Mouse (Mus musculus) macrophage (primary cell): ENCODE results near the gene Aox3. TPM values are rescaled to one million over a fixed set of nuclear protein-coding genes. Genes with fewer than 3 reads are reported as not detected.

ENCODE experiments used
- H3K27ac ChIP-seq: fragments of 350-480 bp; formaldehyde crosslinking; 2 replicates; pipeline ENCODE4 v1.9.0; 2021
- H3K36me3 ChIP-seq: fragments of 350-480 bp; formaldehyde crosslinking; 2 replicates; pipeline ENCODE4 v1.9.0; 2021; ENCODE audit errors: inconsistent target
- H3K4me3 ChIP-seq: fragments of 350-480 bp; formaldehyde crosslinking; 2 replicates; pipeline ENCODE4 v1.9.0; 2021; ENCODE audit errors: inconsistent target
- H3K79me2 ChIP-seq: fragments of 350-480 bp; formaldehyde crosslinking; 2 replicates; pipeline ENCODE4 v1.9.0; 2021; ENCODE audit errors: inconsistent target
- WGBS: methylation state at CpG from one replicate; pipeline ENCODE4 v1.1.7; 2026; ENCODE audit warnings: inconsistent platforms; ENCODE audit not compliant: missing documents; 5-methylcytosine and 5-hydroxymethylcytosine counted together
- polyA plus RNA-seq: library from polyadenylated mRNA; stranded (reverse); fragments of 250-400 nt; gene quantifications from 3 replicates; pipeline ENCODE4 v1.2.4, GENCODE M21; 2018; ENCODE audit warnings: inconsistent platforms
- total RNA-seq, 78 experiments: library from RNA; depleted of rRNA; stranded (reverse); fragments of 250-400 nt; gene quantifications; 1 replicate in 9 of 78; 2 replicates in 24 of 78; 3 replicates in 43 of 78; 4 replicates in 2 of 78; pipeline ENCODE4 v1.2.4; 2018; ENCODE audit warnings: inconsistent platforms in 56 of 78

The Aox3 gene
- total RNA-seq (2018; cell fraction: chromatin; rRNA removed), result not detected
- total RNA-seq (2018; cell fraction: cytosol; rRNA removed), result not detected
- not detected for total RNA-seq (2018; cell fraction: nucleus; rRNA removed)
- not detected in 3 replicates for polyA plus RNA-seq

DNA sequence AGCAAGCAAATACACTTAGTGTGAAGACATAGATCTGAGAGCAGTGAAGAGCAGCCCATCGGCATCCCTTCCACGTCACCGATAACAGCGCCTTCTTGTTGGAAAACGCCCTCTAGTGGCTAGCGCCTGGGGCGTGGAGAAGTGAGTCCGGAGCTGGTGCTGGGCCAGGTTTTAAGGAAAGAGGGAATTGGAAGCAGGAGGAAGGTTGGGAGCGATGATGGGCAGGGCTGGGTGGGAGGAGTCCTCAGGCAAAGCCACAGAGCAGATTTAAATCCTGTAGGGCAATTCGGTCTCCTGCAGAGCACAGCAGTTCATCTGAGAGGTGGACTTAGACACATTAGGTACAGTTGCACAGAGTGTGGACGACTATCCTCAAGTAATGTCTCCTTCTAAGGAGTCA, at the start of gene Aox3:
TSS of gene Aox3 (plus strand) at position 251 of the 400 bp plus-strand sequence.
- Histone ChIP-seq H3K4me3 (no peak within 1 kb of the TSS), H3K79me2 (no peaks in the 10 kb centered on the region), H3K36me3 (no peaks in the 10 kb centered on the region), H3K27ac (no peak within 1 kb of the TSS)
- WGBS, result 26% methylated on average over 11 of the region's 11 CpGs

DNA sequence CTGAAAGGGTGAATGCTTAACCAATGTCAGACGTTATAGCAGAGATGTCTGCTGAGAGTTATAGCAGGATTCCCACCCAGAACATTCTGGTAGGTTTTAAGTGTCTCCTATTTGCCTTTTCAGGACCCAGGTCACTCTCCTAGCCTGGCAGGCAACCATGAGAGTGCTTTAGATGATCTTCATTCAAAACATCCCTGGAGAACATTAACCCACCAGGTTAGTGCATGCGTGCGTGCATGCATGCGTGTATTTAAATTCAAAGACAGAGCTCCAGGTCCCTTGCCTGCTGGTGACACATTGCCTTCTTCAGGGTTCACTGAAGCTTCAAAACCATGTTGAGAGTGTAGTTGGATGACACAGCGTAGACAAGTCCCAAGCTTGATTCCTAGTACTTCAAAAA, 47.8 kb upstream of the Aox3 start:
- Histone ChIP-seq H3K27ac (no peak overlapping the region), H3K4me3 (no peak overlapping the region), H3K36me3 (no peaks in the 10 kb centered on the region), H3K79me2 (no peaks in the 10 kb centered on the region)
- 88% methylated on average over 5 of the region's 5 CpGs for WGBS

DNA sequence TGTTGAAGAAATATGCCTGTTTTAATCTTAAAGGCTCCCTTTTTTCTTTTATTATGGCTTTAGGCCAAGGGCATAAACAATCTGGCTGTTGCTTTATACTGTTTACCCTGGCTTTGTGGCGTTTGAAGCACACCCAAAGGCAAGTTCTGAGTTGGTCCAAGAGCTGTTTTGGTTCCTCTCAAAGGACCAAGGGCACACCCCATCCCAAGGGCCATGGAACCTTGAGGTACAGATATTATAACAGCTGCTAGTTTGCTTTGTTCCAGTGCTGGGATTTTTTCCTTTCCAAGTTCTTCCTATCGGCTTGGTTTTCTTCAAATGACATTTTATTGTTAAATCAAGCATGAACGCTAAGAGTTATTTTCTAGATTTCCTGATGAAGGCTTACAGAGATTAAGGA, 47.3 kb upstream of the Aox3 start:
- Histone ChIP-seq H3K36me3 (no peaks in the 10 kb centered on the region), H3K79me2 (no peaks in the 10 kb centered on the region), H3K4me3 (no peak overlapping the region), H3K27ac (no peak overlapping the region)
- 93% methylated on average over 3 of the region's 3 CpGs for WGBS

DNA sequence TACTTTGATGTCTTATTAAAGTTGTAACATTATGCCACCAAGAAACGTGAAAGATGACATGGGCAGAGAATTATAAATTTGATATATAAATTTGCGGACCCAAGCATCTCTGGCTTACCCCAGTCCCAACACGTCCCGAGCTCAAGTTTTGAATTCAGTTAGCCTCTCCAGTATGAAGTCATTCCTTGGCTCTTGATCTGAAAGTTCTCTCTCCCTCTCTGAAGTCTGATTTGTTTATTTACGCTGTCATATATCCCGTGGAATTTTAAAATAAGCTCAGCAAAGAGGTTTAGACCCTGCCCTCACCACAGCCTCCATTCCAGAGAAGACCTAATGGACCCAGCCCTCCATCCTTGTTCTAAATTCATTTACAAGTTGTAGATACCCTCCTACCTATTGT, 43.7 kb upstream of the Aox3 start:
- WGBS, result 85% methylated on average over 4 of the region's 6 CpGs
- Histone ChIP-seq H3K4me3 (no peak overlapping the region), H3K27ac (no peak overlapping the region), H3K36me3 (no peaks in the 10 kb centered on the region), H3K79me2 (no peaks in the 10 kb centered on the region)

DNA sequence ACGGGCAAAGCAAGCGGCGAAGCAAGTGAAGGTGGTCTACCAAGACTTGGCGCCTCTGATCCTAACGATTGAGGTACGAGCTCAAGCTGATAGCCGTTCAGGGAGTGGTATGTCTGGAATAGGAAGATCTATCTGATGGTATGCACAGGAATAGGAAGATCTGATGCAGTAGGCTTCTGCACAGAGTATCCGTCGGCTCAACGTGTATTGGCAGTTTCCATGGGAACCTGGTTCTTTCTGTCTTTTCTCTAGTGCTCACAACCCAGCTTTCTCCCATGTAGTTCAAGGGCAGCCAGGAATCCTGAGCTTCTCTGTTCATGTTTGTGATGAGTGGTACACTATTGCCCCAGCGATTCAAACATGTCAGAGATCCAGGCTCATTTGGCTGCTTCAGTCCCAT, 42.8 kb upstream of the Aox3 start:
- H3K27ac ChIP-seq, result no peak overlapping the region
- WGBS, result 95% methylated on average over 11 of the region's 11 CpGs
- no peaks in the 10 kb centered on the region for H3K79me2 ChIP-seq
- no peaks in the 10 kb centered on the region for H3K36me3 ChIP-seq
- H3K4me3 ChIP-seq, result no peak overlapping the region

DNA sequence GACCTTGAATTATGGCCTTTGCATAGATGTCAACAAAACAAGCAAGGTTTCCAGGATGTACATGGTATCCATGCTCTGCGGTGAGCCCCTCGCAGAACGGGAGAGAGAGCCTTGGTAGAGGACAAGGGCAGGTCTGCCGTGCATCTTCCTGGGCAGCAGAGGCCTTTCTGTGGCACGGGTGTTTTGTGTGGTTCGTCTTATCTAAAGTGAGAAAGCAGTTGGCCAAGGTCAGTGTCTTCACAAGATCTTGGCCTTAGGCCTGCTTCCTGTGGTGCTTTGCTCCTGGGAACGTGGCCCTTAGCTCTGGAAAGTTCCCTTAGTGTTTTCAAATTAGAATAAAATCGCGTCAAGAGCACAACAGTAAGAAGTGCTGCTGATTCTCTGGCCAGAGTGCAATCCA, 41.9 kb upstream of the Aox3 start:
- Histone ChIP-seq H3K36me3 (no peaks in the 10 kb centered on the region), H3K79me2 (no peaks in the 10 kb centered on the region), H3K27ac (no peak overlapping the region), H3K4me3 (no peak overlapping the region)
- 79% methylated on average over 9 of the region's 9 CpGs for WGBS

DNA sequence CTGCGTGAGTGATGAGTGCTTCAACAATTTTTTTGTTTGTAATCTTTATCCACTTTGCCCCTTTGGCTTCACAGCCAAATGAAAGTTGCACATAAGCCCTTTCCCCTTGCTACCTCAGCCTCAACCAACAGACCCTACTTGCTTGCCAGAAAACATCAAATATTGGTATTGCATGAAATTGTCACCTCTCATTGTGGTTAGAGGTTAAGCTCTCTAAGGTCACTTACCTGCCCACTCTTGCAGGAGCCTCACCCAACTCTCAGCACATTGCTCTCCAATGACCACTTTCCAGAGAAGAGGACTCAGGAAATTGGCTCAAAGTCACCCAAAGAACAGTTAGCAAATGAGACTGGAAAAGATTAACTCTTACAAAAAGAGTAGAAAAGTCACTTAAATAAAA, 41.4 kb upstream of the Aox3 start:
- H3K36me3 ChIP-seq, result no peaks in the 10 kb centered on the region
- 95% methylated on average over 1 of the region's 1 CpGs for WGBS
- H3K4me3 ChIP-seq, result no peak overlapping the region
- H3K27ac ChIP-seq, result no peak overlapping the region
- H3K79me2 ChIP-seq, result no peaks in the 10 kb centered on the region

DNA sequence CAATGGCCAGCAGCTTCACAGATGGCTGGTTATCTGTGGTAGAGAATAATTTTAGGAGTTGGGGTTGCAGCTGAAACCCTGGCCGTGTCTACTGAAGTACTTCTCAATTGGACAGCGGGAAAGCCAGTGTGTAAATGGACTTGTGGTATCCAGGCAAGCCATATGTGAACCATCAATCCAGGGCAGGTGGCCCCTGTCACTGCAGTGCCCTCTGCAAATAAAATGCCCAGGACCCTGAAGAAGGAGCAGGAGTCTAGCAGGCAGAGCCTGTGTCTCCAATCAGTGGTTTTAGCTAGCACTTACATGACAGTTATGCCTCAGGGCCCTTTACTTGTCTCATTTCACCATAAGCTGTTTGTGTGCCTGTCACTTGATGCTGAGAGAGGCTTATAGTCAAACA, 40.5 kb upstream of the Aox3 start:
- Histone ChIP-seq H3K4me3 (no peak overlapping the region), H3K79me2 (no peaks in the 10 kb centered on the region), H3K27ac (no peak overlapping the region), H3K36me3 (no peaks in the 10 kb centered on the region)
- 95% methylated on average over 2 of the region's 2 CpGs for whole genome bisulfite sequencing

DNA sequence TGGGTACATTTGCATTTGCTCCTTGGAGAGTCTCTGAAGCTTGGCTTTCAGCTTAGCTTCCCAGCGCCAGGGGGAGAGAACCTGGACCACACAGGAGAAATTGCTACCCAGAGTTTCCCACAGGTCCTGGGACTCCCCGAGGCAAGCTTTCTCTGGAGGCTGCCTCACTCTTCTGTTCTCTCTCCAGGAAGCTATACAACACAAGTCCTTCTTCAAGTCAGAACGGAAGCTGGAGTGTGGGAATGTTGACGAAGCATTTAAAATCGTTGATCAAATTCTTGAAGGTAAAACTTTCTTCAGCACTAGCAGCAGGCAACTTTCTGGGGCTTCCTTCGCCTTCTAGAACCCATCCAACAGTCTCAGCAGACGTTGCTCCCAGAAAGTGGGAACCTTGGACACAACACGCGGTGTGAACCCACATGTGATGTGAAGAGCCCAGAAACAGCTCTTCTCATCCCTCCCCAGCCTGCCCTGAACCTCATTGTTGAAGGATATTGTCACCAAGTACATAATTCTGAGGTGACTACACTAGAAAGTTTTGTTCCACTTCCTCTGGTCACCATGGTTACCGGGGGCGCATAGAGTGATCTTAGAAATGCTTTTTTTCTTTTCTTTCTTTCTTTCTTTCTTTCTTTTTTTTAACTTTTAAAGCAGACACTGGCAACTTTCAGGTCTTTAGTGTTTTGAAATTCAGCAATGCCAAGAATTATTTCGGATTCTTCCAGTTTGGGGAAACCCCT, 39.8 kb upstream of the Aox3 start:
- H3K36me3 ChIP-seq, result no peaks in the 10 kb centered on the region
- WGBS, result 70% methylated on average over 12 of the region's 12 CpGs
- H3K27ac ChIP-seq, result no peak overlapping the region
- H3K4me3 ChIP-seq, result no peak overlapping the region
- H3K79me2 ChIP-seq, result no peaks in the 10 kb centered on the region

DNA sequence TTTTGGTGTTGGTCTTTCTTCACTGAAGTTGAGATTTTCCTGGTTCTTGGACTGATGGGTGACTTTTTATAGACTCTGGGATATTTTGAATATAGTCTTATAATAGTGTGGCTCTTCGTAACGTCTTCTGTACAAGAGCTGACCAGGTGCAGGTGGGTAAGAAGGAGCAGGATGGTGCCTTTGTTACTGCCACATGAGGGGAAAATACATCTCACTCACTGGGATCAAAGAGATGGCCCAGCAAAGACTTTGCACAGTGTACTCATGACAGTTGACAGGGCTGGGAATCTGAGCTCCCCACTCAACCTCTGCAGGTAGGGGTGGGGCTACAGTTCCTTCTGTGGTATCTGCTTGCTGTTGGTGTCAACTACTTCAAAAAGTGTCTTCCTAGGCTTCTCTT, 38.7 kb upstream of the Aox3 start:
- WGBS, result 90% methylated on average over 2 of the region's 2 CpGs

DNA sequence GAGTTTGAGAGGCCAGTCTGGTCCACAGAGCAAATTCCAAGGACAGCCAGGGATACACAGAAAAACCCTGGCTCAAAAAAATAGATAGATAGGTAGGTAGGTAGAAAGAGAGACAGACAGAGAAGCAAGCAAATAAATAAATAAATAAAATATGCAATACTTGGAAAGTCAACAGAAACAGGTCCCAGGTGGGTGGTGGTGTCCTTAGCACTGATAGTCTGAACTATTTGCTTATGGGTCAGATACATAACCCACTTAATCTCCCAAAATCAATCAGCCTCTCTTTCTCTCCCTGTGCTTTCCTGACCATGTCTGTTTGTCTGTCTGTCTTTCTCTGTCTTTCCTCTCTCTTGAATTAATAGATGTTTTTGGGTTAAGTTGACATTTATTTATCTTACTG, 35.0 kb upstream of the Aox3 start:
- Histone ChIP-seq H3K4me3 (no peak overlapping the region), H3K36me3 (no peaks in the 10 kb centered on the region), H3K79me2 (no peaks in the 10 kb centered on the region), H3K27ac (no peak overlapping the region)

More for the DNA sequence above, 38.7 kb upstream of the Aox3 start:
- Histone ChIP-seq H3K4me3 (no peak overlapping the region), H3K79me2 (no peaks in the 10 kb centered on the region), H3K27ac (no peak overlapping the region), H3K36me3 (no peaks in the 10 kb centered on the region)

DNA sequence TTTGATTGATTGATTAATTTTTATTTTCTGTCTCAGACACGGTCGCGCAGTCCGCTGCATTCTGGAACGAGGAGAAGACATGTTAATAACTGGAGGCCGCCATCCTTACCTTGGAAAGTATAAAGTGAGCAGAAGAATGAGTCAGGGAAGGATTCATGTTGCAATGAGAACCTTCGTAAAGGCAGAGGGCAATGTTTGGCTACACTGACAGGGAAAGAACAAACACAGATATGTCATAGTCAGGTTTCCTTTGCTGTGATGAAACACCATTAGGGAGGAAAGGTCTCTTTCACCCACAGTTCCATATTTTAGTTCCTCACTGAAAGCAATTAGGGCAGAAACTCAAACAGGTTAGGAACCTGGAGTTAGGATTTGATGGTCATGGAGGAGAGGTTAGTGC, 34.5 kb upstream of the Aox3 start:
- Histone ChIP-seq H3K4me3 (no peak overlapping the region), H3K27ac (no peak overlapping the region), H3K36me3 (no peaks in the 10 kb centered on the region), H3K79me2 (no peaks in the 10 kb centered on the region)
- 89% methylated on average over 7 of the region's 7 CpGs for WGBS

DNA sequence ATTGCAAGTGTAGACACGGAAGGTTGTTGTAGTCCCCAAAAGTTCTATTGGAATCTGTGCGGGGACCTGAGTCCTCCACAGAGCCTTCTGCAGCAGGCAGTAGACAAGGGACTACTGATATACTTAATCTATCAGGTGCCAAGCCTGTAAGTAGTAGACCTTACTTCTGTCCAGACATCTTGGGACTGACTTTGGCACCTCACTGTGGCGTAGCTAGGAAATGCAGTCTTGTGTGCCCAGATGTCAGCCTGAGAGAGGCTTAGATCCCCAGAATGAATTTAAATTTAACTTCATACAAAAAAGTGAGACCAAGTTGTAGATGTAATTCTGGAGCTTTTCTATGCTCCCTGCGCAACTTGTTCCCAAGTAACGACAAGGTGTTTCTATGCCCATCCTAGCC, 33.2 kb upstream of the Aox3 start:
- Histone ChIP-seq H3K36me3 (no peaks in the 10 kb centered on the region), H3K79me2 (no peaks in the 10 kb centered on the region), H3K27ac (no peak overlapping the region), H3K4me3 (no peak overlapping the region)
- WGBS, result 94% methylated on average over 5 of the region's 5 CpGs

DNA sequence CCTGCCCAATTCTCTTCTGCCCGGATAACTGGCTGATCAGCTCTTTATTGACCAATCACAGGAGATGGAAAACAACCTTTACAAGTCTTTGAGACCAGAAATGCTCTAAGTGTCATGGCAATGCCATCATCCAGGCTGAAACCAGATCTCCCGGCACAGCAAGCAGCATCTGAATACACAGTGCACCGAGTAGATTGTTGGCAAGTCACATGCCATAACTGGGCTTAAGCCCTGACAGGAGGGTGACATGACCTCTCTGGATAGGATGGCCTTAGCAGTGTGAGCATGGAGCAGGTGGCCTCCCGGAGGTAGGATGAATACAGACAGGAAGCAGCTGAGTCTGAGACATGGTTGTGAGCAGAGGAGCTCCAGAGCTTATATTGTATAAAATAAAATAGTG, 32.5 kb upstream of the Aox3 start:
- no peak overlapping the region for H3K27ac ChIP-seq
- H3K4me3 ChIP-seq, result no peak overlapping the region
- no peaks in the 10 kb centered on the region for H3K36me3 ChIP-seq
- H3K79me2 ChIP-seq, result no peaks in the 10 kb centered on the region
- 85% methylated on average over 4 of the region's 4 CpGs for WGBS

DNA sequence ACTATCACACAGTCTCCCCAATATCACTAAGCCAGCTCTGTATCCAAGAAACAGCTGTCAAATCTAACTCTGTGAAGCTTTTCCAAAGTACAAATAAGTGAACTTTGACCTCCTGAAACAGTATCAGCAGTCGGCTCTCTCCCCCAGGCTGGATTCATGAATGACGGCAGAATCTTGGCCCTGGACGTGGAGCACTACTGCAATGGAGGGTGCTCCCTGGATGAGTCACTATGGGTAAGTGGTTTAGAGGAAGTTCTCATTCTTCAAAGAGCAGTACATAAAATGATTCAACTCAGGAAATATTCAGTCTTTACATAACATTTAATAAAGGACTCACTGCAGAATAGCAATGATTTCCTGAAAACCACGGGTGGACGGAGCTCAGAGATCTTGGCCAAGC, 31.6 kb upstream of the Aox3 start:
- 63% methylated on average over 5 of the region's 5 CpGs for WGBS
- no peaks in the 10 kb centered on the region for H3K79me2 ChIP-seq
- no peak overlapping the region for H3K27ac ChIP-seq
- H3K4me3 ChIP-seq, result no peak overlapping the region
- no peaks in the 10 kb centered on the region for H3K36me3 ChIP-seq

DNA sequence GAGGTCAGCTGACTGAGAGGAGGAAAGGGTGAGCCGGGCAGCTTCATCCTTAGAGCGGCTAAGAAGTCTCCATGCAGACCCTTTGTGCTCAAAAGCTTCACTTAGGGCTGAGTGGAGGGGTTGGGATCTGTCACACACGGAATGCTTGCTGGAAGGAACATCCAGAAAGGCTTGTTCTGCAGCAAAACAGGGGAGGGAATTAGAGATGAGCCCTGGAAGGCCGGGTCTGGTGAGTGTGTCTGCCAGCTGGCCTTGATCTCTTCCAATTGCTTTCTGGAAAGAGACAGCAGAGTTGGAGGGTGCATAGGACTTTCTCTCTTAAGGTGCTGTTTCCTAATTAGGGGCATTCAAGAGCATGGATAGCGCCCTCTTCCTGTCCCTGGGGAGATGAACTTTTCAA, 23.6 kb upstream of the Aox3 start:
- Histone ChIP-seq H3K36me3 (no peaks in the 10 kb centered on the region), H3K79me2 (no peaks in the 10 kb centered on the region), H3K27ac (no peak overlapping the region), H3K4me3 (no peak overlapping the region)
- 89% methylated on average over 5 of the region's 5 CpGs for WGBS
